Mouse (Mus musculus): ENCODE data around the gene Olfr1189. TPM values are rescaled to one million over a fixed set of nuclear protein-coding genes. Genes with fewer than 3 reads are reported as not detected.
"Not testable (repeated sequence)": the region's sequence is repeated elsewhere in the genome, so short reads cannot be mapped to it uniquely, and the experiment has no call there.

The Olfr1189 gene
- not detected in 2 replicates for total RNA-seq (2015)
- total RNA-seq (2017) = not detected in 2 replicates

- no peak for ATAC-seq (ENCODE audit: poor library complexity, severe bottlenecking)
These were observed at the start of gene Olfr1189 for GRCm38 (mm10) chr2:88586154-88586553. Gene Olfr1189 (plus strand): TSS chr2:88586454.

- ATAC-seq (ENCODE audit: poor library complexity, severe bottlenecking) = no peak
These were observed 29.6 kb upstream of the Olfr1189 start, which contains the start of gene Olfr1188 for GRCm38 (mm10) chr2:88556635-88557034. Gene Olfr1188 (plus strand): TSS chr2:88556935.

GRCm38 (mm10) chr2:88572696-88573095 is 13.6 kb upstream of the Olfr1189 start:
- ATAC-seq (ENCODE audit: poor library complexity, severe bottlenecking) = not testable (repeated sequence)

- ATAC-seq (ENCODE audit: poor library complexity, severe bottlenecking) = not testable (repeated sequence)
These were observed 54.0 kb downstream of the Olfr1189 start, which contains the start of gene Olfr1191-ps1 for GRCm38 (mm10) chr2:88640242-88640641. Gene Olfr1191-ps1 (plus strand): TSS chr2:88640542.

Other genes starting within 250 kb of the Olfr1189 start
- not detected in 2 replicates for gene Olfr1176, start 249.7 kb upstream of the Olfr1189 start, total RNA-seq (2015)
- gene Olfr1176, start 249.7 kb upstream of the Olfr1189 start, total RNA-seq (2017) = not detected in 2 replicates
- gene Olfr1177-ps, start 240.0 kb upstream of the Olfr1189 start, total RNA-seq (2015) = not detected in 2 replicates
- not detected in 2 replicates for gene Olfr1177-ps, start 240.0 kb upstream of the Olfr1189 start, total RNA-seq (2017)
- not detected in 2 replicates for gene Olfr1178, start 199.4 kb upstream of the Olfr1189 start, total RNA-seq (2015)
- gene Olfr1178, start 199.4 kb upstream of the Olfr1189 start, total RNA-seq (2017) = not detected in 2 replicates
- gene Olfr1179, start 180.0 kb upstream of the Olfr1189 start, total RNA-seq (2015) = not detected in 2 replicates
- gene Olfr1179, start 180.0 kb upstream of the Olfr1189 start, total RNA-seq (2017) = not detected in 2 replicates
- not detected in 2 replicates for gene Olfr1180, start 167.3 kb upstream of the Olfr1189 start, total RNA-seq (2015)
- gene Olfr1180, start 167.3 kb upstream of the Olfr1189 start, total RNA-seq (2017) = not detected in 2 replicates
- gene Olfr1181, start 160.3 kb upstream of the Olfr1189 start, total RNA-seq (2015) = not detected in 2 replicates
- gene Olfr1181, start 160.3 kb upstream of the Olfr1189 start, total RNA-seq (2017) = not detected in 2 replicates
- gene Gm13757, start 137.3 kb upstream of the Olfr1189 start, total RNA-seq (2015) = not detected in 2 replicates
- gene Gm13757, start 137.3 kb upstream of the Olfr1189 start, total RNA-seq (2017) = not detected in 2 replicates
- not detected in 2 replicates for gene Olfr1183, start 131.6 kb upstream of the Olfr1189 start, total RNA-seq (2015)
- not detected in 2 replicates for gene Olfr1183, start 131.6 kb upstream of the Olfr1189 start, total RNA-seq (2017)
- gene Olfr1184, start 102.9 kb upstream of the Olfr1189 start, total RNA-seq (2015) = not detected in 2 replicates
- gene Olfr1184, start 102.9 kb upstream of the Olfr1189 start, total RNA-seq (2017) = not detected in 2 replicates
- gene Olfr1185-ps1, start 93.1 kb upstream of the Olfr1189 start, total RNA-seq (2015) = not detected in 2 replicates
- gene Olfr1185-ps1, start 93.1 kb upstream of the Olfr1189 start, total RNA-seq (2017) = not detected in 2 replicates
- gene Olfr1186, start 67.9 kb upstream of the Olfr1189 start, total RNA-seq (2015) = not detected in 2 replicates
- gene Olfr1186, start 67.9 kb upstream of the Olfr1189 start, total RNA-seq (2017) = not detected in 2 replicates
- gene Olfr1188, start 29.5 kb upstream of the Olfr1189 start, total RNA-seq (2015) = not detected in 2 replicates
- not detected in 2 replicates for gene Olfr1188, start 29.5 kb upstream of the Olfr1189 start, total RNA-seq (2017)
- not detected in 2 replicates for gene Olfr1191-ps1, start 54.1 kb downstream of the Olfr1189 start, total RNA-seq (2015)
- gene Olfr1191-ps1, start 54.1 kb downstream of the Olfr1189 start, total RNA-seq (2017) = not detected in 2 replicates
- gene Olfr1192-ps1, start 62.1 kb downstream of the Olfr1189 start, total RNA-seq (2015) = not detected in 2 replicates
- not detected in 2 replicates for gene Olfr1192-ps1, start 62.1 kb downstream of the Olfr1189 start, total RNA-seq (2017)
- gene Olfr1193, start 89.2 kb downstream of the Olfr1189 start, total RNA-seq (2015) = not detected in 2 replicates
- gene Olfr1193, start 89.2 kb downstream of the Olfr1189 start, total RNA-seq (2017) = not detected in 2 replicates
- gene Olfr1195, start 102.7 kb downstream of the Olfr1189 start, total RNA-seq (2015) = not detected in 2 replicates
- not detected in 2 replicates for gene Olfr1195, start 102.7 kb downstream of the Olfr1189 start, total RNA-seq (2017)
- not detected in 2 replicates for gene Olfr1196, start 118.1 kb downstream of the Olfr1189 start, total RNA-seq (2015)
- gene Olfr1196, start 118.1 kb downstream of the Olfr1189 start, total RNA-seq (2017) = not detected in 2 replicates
- not detected in 2 replicates for gene Olfr1197, start 145.9 kb downstream of the Olfr1189 start, total RNA-seq (2015)
- not detected in 2 replicates for gene Olfr1197, start 145.9 kb downstream of the Olfr1189 start, total RNA-seq (2017)
- not detected in 2 replicates for gene Olfr1198, start 164.9 kb downstream of the Olfr1189 start, total RNA-seq (2015)
- not detected in 2 replicates for gene Olfr1198, start 164.9 kb downstream of the Olfr1189 start, total RNA-seq (2017)
- not detected in 2 replicates for gene Olfr1199, start 174.0 kb downstream of the Olfr1189 start, total RNA-seq (2015)
- not detected in 2 replicates for gene Olfr1199, start 174.0 kb downstream of the Olfr1189 start, total RNA-seq (2017)
- gene Olfr1200, start 184.0 kb downstream of the Olfr1189 start, total RNA-seq (2015) = not detected in 2 replicates
- not detected in 2 replicates for gene Olfr1200, start 184.0 kb downstream of the Olfr1189 start, total RNA-seq (2017)
- not detected in 2 replicates for gene Olfr1201, start 206.6 kb downstream of the Olfr1189 start, total RNA-seq (2015)
- not detected in 2 replicates for gene Olfr1201, start 206.6 kb downstream of the Olfr1189 start, total RNA-seq (2017)
- not detected in 2 replicates for gene Olfr1202, start 228.0 kb downstream of the Olfr1189 start, total RNA-seq (2015)
- not detected in 2 replicates for gene Olfr1202, start 228.0 kb downstream of the Olfr1189 start, total RNA-seq (2017)
- gene Olfr1205, start 243.3 kb downstream of the Olfr1189 start, total RNA-seq (2015) = not detected in 2 replicates
- not detected in 2 replicates for gene Olfr1205, start 243.3 kb downstream of the Olfr1189 start, total RNA-seq (2017)